Comparison of ENCODE assay signal across 9 mouse cellular contexts in genomic region chr5:43582876-43583275, GRCm38 (mm10).
DNase-seq lines count a peak whose midpoint lies in the region; ATAC-seq and TF ChIP-seq lines count a peak whose summit lies in the region.
"Had no signal": no experiment of that assay in that cellular context is flagged by ENCODE, and none has a peak within 500 bp of the region (broad histone marks: within the 10 kb centered on the region; RNA-seq: fewer than 3 reads in every experiment).

No protein-coding gene starts in this region.

- no peak for ATAC-seq in heart, postnatal 0 days (ENCODE audit: insufficient read depth, low read depth)
- peak; percentile 51; the same call in 1 of the 2 replicates for ATAC-seq in embryonic facial prominence, embryonic 14.5 days (ENCODE audit: low read depth)

- no peaks in the 10 kb centered on the region for H3K9me3 ChIP-seq in heart, postnatal 0 days (replicated peaks; ENCODE audit: control insufficient read depth, low read length)
- H3K9me3 ChIP-seq in heart, embryonic 10.5 days: no peaks in the 10 kb centered on the region
- no peaks in the 10 kb centered on the region for H3K9me3 ChIP-seq in embryonic facial prominence, embryonic 14.5 days (ENCODE audit: control insufficient read depth, low read length)

- no peak for DNase-seq in heart, postnatal 0 days (ENCODE audit: low spot score)
- DNase-seq in heart, embryonic 10.5 days (ENCODE audit: low spot score): no peak
- DNase-seq in thymus, adult 2 months: peak; percentile 3
- DNase-seq in thymus, postnatal 25 days: no peak
- DNase-seq in embryonic facial prominence, embryonic 14.5 days (ENCODE audit: low spot score): no peak
- DNase-seq in lung, postnatal 36 days: peak; percentile 37
- no peak for DNase-seq in ovary, postnatal 10 days (ENCODE audit: low spot score)
- DNase-seq in spleen, adult 12 weeks (ENCODE audit: low spot score): no peak

- H3K4me3 ChIP-seq in heart, postnatal 0 days (ENCODE audit: low read depth, low read length): no peak overlapping the region
- H3K4me3 ChIP-seq in heart, embryonic 10.5 days: no peak overlapping the region
- H3K4me3 ChIP-seq in thymus, adult 2 months (ENCODE audit: control insufficient read depth, insufficient read depth, low read length): no peak overlapping the region
- no peak overlapping the region for H3K4me3 ChIP-seq in embryonic facial prominence, embryonic 14.5 days (ENCODE audit: low read depth, low read length)
- H3K4me3 ChIP-seq: myocyte had no signal

- no peak overlapping the region for H3K27ac ChIP-seq in heart, postnatal 0 days (ENCODE audit: low read depth)
- no peak overlapping the region for H3K27ac ChIP-seq in heart, embryonic 10.5 days
- H3K27ac ChIP-seq in thymus, adult 2 months (ENCODE audit: control insufficient read depth, insufficient read depth, low read length): no peak overlapping the region
- no peak overlapping the region for H3K27ac ChIP-seq in embryonic facial prominence, embryonic 14.5 days (replicated peaks; ENCODE audit: low read depth, low read length)

- no peak overlapping the region for H3K9ac ChIP-seq in heart, postnatal 0 days (replicated peaks; ENCODE audit: low read depth, low read length)
- H3K9ac ChIP-seq in embryonic facial prominence, embryonic 14.5 days (ENCODE audit: low read depth, low read length): no peak overlapping the region

- peak; percentile 66 for TF ChIP-seq CTCF in heart, postnatal 0 days (IDR thresholded peaks at IDR 0.05; ENCODE audit: low read depth)
- TF ChIP-seq CTCF in thymus, adult 2 months (IDR thresholded peaks at IDR 0.05; ENCODE audit: borderline replicate concordance, control insufficient read depth, extremely low read depth, insufficient read depth, low read length, poor library complexity): no peak

- no peak overlapping the region for H3K4me2 ChIP-seq in heart, postnatal 0 days (ENCODE audit: low read depth, low read length)
- H3K4me2 ChIP-seq in embryonic facial prominence, embryonic 14.5 days (ENCODE audit: low read depth, low read length): no peak overlapping the region

- no peak for TF ChIP-seq POLR2A in thymus, adult 2 months (IDR thresholded peaks at IDR 0.05; ENCODE audit: control insufficient read depth, extremely low read depth, insufficient read depth, low read length, poor library complexity)

- H3K36me3 ChIP-seq in heart, postnatal 0 days (replicated peaks; ENCODE audit: control insufficient read depth, insufficient read depth, low read length): no peaks in the 10 kb centered on the region
- H3K36me3 ChIP-seq in heart, embryonic 10.5 days: no peaks in the 10 kb centered on the region
- H3K36me3 ChIP-seq in thymus, adult 2 months (ENCODE audit: control insufficient read depth, insufficient read depth, low read length): no peaks in the 10 kb centered on the region
- no peaks in the 10 kb centered on the region for H3K36me3 ChIP-seq in embryonic facial prominence, embryonic 14.5 days (ENCODE audit: control insufficient read depth, insufficient read depth, low read length)

- WGBS in heart, postnatal 0 days: 38% methylated on average over 2 of the region's 2 CpGs
- WGBS in heart, embryonic 10.5 days: 36% methylated on average over 2 of the region's 2 CpGs
- 48% methylated on average over 2 of the region's 2 CpGs for WGBS in thymus, adult 2 months
- 36% methylated on average over 2 of the region's 2 CpGs for WGBS in embryonic facial prominence, embryonic 14.5 days

- TF ChIP-seq EP300 in heart, postnatal 0 days (IDR thresholded peaks at IDR 0.05; ENCODE audit: low read depth): no peak

- no peaks in the 10 kb centered on the region for H3K4me1 ChIP-seq in heart, postnatal 0 days (ENCODE audit: control insufficient read depth, insufficient read depth)
- H3K4me1 ChIP-seq in heart, embryonic 10.5 days: no peaks in the 10 kb centered on the region
- H3K4me1 ChIP-seq in thymus, adult 2 months (replicated peaks; ENCODE audit: control insufficient read depth, insufficient read depth, low read length): no peaks in the 10 kb centered on the region
- H3K4me1 ChIP-seq in embryonic facial prominence, embryonic 14.5 days (ENCODE audit: control insufficient read depth, insufficient read depth, low read length): peaks cover 5% of the 10 kb centered on the region; the same call in 1 of the 2 replicates

- H3K27me3 ChIP-seq in heart, postnatal 0 days (ENCODE audit: control insufficient read depth, insufficient read depth, low read length): no peaks in the 10 kb centered on the region
- no peaks in the 10 kb centered on the region for H3K27me3 ChIP-seq in heart, embryonic 10.5 days (ENCODE audit: insufficient read depth, poor library complexity, severe bottlenecking)
- no peaks in the 10 kb centered on the region for H3K27me3 ChIP-seq in thymus, adult 2 months (ENCODE audit: control insufficient read depth, insufficient read depth, low read length)
- no peaks in the 10 kb centered on the region for H3K27me3 ChIP-seq in embryonic facial prominence, embryonic 14.5 days (replicated peaks; ENCODE audit: control insufficient read depth, insufficient read depth, low read length)

Comparison
In these comparisons a context has a peak if more than half of its experiments do, and no peak if none do; other contexts are left out.
1. DNase-seq: peak in thymus, adult 2 months (single experiment) and lung, postnatal 36 days (single experiment); none in heart, postnatal 0 days (single experiment), heart, embryonic 10.5 days (single experiment), thymus, postnatal 25 days (single experiment), embryonic facial prominence, embryonic 14.5 days (single experiment), ovary, postnatal 10 days (single experiment) and spleen, adult 12 weeks (single experiment).